Mouse (Mus musculus): Measurements from ENCODE around the gene Ccnq. TPM values are rescaled to one million over a fixed set of nuclear protein-coding genes. Genes with fewer than 3 reads are reported as not detected.

Ccnq gene
- 10 to 100 TPM; 18.0 to 18.4 TPM for total RNA-seq (2021)

DNA sequence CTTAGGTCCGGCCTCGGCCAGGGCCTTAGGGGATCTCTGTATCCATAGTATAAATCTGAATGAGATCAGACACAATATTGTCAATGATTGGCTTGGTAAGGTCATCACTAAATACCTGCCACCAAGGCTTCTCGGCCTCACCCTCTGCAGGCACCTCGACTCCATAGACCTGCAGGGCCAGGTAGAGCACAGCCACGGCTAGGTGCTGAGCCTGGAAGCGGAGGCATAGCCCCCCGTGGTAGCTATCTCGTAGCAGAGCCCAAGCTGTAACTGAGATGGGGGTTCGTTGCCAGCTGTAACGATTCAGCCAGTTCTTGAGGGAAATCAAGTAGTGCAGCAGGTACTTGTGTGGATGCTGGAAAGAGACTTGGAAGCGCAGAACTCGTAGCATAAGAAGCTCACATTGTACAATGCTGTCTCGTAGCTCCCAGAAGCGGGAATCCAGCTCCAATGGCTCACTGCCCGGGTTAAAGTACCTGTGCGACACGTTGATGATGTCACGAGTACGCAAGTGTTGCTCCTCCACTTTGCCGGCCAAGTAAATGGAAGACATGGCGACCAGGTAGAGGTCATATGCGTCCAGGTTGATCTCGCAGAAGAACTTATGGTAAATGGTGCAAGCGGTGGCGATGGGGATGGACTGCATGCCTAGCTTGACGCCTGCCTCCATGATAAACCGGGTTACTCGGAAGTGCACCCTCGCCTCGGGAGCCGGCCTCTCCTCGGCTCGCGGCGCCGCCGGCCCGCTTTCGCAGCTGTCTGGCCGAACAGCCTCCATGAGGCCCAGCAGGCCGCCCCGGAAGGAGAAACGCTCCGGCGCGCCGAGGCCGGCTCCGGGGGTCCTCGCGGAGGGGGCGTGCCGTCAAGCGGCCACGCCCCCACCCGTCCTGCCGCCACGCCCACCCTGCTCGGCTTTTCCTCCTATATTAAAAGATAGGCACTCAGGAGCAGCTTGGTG, at the start of gene Ccnq:
TSS of gene Ccnq (minus strand) at position 845 of the 958 bp plus-strand sequence.
- peak; percentile 79 to 83 for DNase-seq
- intact Hi-C loops (cut with DNase I): loop anchor here (2.0 to 5.0 kb wide), 2 partner anchors 54 to 76 kb away; partner anchors contain the start of genes Lyrm9 and Nlk

DNA sequence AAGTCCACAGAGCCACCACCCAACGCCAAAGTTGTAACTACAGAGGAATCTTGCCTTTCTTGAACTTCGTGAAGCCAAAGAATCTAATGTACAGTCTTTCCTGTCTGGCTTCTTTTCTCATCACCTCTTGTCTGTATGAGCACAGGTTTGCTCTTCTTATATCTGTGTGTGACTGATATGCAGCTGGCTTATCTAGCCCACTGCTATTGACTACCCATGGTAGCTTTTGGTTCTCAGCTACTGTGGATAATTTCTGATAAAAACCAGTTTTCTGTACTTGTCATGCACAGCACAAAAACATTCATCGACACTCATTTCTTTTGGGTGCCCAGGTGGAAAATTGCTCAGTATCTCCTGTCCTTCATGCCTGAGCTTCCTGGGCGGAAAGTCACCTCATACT, 49.6 kb upstream of the Ccnq start:
- intact Hi-C loops (cut with DNase I): no loop called here
- DNase-seq: no peak

DNA sequence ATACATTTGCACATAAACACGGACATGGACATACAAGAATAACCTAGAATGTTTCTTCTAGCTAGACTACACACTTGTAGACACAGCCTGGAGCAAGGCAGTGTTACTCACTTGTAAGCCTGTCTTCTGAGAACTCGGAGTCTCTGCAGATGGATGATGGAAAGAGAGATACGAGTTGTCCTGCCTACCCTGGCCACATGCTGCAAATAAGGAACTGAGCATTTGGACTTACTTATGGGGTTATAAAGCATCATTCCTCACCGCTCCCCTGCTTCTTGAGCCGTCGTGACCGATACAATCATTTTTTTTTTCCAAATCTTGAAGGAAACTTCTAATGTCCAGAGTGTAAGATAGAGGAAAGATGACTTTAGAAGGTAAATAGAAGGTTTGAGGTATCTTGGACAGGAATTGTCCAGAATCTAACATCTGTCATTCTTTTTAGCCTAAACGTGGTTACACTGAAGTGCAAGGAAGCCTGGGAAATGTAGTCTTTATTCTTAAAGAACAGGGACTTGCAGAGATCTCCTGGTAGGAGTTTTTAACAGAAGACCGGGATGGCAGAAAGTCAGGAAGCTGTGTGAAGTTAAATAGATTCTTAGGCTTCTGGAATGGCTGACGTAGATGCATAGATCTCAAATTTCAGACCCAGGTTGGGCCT, 44.7 kb upstream of the Ccnq start:
- intact Hi-C loops (cut with DNase I): no loop called here
- DNase-seq: no peak

DNA sequence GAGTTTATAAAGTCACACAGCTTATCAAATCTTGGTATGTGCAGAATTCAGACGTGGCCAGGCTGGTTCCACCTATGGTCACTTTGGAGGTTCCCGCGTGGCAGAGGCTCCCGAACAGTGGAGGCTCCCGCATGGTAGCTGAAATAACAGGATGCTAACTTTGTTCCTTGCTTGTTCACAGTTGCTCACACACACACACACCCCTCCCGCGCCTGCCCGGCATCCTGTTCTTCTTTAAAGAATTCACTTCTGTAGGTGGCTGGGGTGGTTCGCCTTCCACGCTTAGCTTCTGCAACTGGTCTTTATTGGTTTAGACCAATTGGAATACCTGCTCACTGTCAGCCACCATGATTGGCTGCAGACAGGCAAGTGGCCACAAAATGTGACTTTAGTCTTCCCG, 41.6 kb upstream of the Ccnq start:
- intact Hi-C loops (cut with DNase I): no loop called here
- no peak for DNase-seq

DNA sequence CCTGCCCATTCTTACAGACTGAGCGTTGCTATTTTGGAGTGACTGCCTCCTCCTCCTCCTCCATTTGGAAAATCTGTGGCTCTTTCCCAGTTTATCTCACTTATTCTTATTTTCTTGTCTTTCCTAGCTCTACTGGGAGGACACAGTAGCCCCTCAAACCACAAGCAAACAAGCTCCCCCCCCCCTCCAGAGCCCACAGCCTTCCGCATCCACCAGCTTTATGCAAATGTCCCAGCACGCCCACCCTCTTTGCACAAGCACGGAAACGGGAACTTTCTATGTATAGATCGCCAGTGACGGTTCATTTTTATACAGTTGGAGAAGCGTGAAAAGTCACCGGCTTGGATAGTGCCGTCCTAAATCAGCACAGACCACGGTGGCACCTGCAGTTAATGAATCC, 40.9 kb upstream of the Ccnq start:
- DNase-seq: no peak
- intact Hi-C loops (cut with DNase I): no loop called here

DNA sequence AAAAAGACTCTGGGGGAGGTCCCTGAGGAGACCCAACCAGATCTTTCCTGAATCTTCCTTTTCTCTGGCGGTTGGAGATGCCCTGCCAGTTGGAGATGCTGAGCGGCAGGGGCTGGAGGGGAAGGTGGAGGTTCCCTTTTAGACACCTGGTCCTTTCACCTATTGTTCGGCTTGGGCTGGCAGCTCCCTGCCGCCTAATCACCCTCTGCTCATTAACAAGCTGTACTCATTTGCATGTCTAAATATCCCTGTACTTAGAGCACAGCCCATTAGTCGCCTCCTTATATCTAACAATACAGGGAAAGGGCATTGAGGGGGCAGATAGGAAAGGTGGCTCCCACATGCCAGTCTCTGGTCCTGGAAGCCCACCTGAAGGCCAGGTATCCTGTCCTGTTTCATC, 40.5 kb upstream of the Ccnq start:
- DNase-seq: no peak
- intact Hi-C loops (cut with DNase I): no loop called here

DNA sequence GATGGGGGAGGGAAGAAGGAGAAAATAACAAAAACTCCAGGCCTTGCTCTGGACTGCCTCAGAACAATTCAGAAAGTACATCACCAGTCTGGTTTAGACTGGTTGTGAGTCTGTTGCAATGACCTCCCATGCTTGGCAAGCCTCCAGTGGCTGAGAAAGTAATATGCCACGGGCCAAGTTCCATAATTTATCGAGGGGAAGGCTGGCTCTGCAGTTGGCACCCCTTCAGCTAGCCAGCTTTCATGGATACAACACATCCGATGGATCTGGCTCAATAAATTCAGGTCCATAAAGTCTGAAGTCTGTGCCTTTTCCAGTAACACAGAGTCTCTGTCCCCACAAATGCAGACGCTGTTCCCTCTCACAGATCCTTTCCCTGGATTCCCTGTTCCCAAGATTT, 40.1 kb upstream of the Ccnq start:
- DNase-seq: peak; percentile 67 to 72
- intact Hi-C loops (cut with DNase I): no loop called here

DNA sequence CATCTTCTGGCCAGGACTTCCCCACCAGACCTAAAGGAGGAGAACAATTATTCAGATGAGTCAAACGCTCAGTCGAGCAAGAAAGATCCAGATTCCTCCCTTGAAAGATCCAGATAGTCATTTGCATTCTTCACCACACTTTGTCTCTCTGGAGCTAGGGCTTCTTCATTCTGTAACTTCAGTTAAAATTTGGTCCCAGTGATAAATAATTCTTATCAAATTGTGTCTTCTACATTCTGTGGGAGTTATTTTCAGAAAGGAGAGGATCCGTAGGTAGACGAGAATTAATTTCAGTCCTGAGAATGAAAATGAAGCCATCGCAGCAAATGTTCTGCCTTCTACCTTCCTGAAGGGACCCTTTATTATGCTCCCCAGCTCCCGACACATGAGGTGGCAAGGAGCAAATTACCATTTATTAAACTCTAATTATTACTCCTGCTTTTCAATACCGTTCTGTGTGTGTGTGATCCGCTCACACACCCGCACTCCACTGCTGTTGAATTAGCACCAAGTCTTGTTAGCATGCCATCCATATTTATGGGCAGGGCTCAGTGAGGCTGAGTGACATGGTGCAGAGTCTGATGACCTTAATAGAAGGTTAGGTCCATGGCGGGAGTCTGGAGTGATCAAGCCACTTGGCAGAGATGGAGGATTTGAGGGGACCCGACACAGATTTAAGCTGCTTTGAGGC, 38.0 kb upstream of the Ccnq start:
- intact Hi-C loops (cut with DNase I): no loop called here
- no peak for DNase-seq

DNA sequence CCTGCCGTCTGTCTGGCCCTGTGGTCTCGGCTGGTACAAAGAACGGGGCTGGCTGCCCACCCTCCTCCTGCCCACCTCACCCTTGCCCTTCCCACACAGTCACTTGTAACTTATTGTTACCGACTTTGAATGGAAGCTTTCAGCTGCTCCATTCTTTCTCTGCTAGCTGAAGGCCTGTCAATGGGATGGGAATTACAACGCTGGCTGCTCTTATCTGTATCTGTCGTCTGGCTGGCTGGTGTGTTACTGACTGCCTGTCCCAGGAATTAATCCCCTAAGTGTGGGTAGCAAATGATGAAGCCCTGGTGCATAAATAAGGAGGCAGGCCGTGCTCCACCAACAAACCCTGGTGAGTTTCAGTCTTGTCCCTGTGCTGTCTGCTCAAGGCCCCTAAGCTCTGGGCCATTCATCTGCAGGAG, 34.5 kb upstream of the Ccnq start:
- intact Hi-C loops (cut with DNase I): no loop called here
- DNase-seq: no peak

DNA sequence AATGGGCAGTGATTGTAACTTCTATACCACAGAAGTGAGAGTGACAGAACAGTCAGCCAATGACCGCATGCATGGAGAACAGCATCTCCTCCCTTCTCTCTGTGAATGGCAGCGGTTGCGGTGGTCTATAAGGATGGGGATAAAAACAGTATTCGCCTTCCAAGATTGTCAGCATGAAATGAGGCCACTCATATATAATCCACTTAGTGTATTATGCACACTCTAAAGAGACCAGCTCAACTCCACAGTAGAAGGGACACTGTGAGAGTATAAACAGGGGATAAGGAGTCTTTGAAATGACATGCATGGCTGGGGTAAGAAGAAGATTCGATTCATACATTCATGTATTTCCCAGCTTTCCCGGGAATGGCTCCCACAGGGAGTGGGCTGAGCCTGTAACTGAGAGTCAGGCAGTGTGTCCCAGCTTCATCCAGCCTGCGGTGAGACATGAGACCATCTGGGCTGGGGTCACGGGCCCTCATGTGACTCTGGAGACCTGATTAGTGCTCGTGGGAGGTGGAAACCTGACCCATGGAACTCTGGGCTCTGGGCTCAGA, 31.3 kb upstream of the Ccnq start:
- intact Hi-C loops (cut with DNase I): no loop called here
- no peak for DNase-seq

DNA sequence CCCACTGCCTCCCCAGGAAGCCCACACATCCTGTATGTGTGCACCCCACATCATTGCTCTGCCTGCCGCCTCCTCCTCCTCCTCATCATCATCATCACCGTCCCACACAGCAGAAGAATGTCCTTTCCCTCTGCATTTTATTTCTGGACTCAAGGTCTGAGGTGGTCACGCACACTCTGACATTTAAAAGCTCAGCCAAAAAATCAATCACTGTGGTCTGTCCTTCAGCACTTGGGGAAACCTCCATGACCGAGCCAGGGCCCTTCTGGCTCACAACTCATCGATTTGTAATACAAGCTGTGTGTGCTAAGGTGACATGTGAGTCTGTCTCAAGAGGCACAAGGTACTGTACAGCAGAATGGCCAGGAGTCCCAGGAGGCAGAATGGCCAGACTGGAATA, 30.8 kb upstream of the Ccnq start:
- intact Hi-C loops (cut with DNase I): no loop called here
- DNase-seq: no peak

DNA sequence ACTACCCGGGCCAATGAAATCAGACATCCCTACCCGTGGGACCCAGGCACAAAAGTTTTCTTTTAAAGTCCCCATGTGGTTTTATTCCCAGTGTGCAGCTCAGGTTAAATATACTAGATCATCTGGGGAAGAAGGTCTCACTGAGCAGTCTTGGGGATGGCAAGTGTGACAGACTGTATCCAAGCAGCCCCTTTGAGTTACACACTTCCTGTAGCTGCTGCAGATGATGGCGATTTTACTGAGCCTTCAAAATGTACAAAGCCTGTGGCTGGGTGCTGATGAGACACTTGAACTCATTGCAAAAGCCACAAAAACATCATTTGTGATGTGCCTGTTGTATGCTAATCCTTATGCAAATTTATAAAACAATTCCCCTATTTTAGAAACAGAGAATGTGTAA, 29.0 kb upstream of the Ccnq start:
- no peak for DNase-seq
- intact Hi-C loops (cut with DNase I): no loop called here

DNA sequence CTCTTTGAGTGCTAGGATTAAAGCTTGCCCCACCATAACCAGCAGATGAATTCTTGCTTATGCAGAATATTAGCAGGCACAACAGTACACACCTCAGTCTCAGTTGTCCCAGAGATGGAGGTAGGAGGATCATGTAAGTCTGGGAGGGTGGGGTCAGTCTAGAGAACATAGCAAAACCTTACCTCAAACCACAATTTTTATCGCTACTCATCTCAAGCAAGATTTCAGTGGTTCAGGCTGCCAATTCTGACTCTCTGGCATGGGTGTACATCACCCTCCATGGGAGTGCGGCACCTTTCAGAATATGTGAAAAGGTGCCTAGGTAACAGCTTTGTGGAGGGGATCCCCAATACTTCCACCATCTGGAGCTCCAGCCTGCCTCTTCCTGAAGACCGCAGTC, 28.5 kb upstream of the Ccnq start:
- DNase-seq: no peak
- intact Hi-C loops (cut with DNase I): no loop called here

DNA sequence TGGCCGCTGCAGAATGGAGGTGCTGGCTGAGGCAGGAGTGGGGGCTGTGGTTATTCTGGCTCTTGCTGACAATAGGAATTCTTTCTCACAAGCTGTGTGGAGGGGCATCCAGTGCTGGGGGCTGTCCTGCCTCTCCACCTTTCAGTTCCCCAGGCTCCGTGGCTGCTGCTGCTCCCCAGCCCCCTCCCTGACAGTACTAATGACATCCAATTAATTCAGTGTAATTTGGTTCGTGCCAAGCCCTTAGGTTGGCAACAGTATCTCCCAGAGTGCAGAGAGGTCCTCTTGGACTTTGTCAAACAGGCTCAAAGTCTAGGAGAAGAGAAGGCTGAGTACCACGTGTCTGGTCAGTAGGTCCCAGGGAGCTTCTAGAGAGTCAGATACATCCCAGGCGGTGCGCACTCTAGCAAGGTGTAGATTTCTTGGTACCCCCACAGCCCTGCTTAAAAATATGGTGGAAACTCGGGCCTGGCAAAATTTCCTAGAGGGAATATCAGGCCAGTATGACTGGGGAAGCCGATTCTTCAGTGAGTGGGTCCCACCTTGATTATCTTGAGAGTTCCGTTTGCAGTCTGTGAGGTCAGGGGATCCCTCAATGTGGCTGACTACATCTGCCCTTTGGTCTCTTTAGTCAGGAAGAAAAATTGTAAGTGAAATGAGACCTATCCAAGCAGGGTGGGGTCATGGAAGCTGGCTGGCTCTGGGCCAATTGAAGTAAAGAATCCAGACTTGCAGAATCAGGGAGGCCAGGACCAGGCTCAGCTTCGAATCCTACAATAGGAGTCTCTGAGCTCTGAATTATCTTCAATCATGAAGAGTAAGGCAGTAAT, 26.5 kb upstream of the Ccnq start:
- intact Hi-C loops (cut with DNase I): no loop called here

DNA sequence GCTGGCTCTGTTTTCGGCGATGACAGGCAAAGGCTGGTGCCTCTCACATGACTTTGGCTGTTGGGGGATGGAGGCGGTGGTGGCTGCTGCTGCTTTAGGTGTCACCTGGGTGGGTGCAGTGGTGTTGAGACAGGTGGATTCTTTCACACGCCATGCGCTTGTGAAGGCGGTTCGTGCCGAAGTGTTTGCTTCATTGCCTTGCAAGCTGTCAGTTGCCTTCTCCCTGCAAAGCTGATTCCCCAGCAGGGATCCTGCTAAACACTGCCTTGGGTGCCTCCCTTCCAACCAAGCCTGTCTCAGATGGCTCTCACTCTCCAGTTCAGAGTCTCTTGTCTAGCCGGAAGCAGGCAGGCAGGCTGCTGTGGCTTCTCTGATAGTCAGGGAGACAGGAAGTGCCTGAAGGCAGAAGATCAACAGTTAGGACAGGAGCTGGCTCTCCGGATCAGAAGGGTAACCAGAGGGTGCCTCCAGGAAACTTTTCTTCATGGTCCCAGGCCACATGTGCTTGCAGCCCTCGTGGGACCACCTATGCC, 20.3 kb upstream of the Ccnq start:
- peak in 1 of 2 experiments; percentile 20 for DNase-seq
- intact Hi-C loops (cut with DNase I): no loop called here

More for the DNA sequence above, 26.5 kb upstream of the Ccnq start:
- no peak for DNase-seq

DNA sequence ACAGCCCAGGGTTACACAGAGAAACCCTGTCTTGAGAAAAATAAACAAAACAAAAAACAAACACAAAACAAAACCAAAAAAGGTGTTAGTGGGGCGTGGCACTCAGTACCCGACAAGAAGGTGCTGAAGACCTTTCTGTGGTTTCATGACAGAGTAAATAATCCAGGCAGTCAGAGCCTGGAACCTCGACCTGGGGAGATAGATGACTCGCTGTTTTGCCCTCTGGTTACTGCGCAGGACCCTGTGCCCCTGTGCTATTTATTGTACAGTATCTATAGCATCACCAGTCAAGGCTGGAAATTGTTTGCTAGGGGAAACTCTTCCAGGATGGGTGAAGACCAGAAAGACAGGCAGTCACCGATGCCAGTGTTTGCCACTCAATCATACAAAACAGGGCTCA, 18.9 kb upstream of the Ccnq start:
- intact Hi-C loops (cut with DNase I): no loop called here
- DNase-seq: no peak

DNA sequence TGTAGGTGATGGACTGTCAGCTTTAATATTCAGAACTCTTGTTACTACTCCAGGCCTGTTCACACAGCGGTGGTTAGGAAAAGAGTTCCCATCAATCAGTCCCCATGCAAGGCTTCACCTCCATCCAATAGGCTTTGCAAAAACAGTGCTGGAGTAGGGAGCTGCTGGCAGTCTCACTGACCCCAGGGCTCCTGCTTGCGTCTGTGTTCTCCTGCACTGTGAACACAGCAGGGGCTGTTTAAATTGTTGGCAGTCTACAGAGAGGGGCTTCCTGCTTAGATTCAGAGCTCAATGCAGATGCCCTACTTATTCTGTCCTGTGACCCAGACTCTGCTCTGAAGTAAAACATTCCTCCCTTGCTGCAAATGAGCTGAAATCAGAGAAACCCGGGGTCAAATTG, 17.2 kb upstream of the Ccnq start:
- DNase-seq: no peak
- intact Hi-C loops (cut with DNase I): loop anchor here (10.0 kb wide), 1 partner anchor 1376 kb away; the partner anchor contains the start of gene Tefm

DNA sequence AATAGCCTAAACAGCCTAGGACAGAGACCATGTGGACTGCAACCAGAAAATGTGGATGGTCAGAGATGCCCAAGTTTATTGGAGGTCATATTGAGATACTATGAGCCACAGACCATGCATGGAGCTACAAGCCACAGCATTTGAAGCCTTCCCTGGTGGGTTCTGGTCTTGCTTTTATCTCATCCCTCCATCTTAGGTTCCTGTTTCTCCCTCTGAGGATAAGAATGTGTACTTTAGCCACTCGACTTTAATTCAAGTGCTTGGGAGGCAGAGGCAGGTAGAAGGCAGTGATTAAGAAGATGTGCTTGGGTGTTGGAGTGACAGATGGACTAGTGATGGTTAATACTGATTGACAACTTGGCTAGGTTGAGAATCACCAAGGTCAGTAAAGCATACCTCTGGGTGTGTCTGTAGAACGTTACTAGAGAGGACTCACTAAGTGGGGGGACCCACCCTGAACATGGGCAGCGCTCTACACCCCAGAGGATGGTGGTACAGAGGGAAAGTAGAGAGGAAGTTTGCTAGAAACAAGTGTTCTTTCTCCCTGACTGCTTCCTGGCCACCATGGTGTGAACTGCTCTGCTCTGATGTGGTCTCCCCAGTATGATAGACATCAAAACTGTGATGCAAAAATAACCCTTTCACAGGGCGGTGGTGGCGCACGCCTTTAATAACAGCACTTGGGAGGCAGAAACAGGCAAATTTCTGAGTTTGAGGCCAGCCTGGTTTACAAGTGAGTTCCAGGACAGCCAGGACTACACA, 14.7 kb upstream of the Ccnq start:
- DNase-seq: no peak
- intact Hi-C loops (cut with DNase I): loop anchor here (10.0 kb wide), 1 partner anchor 1379 kb away; the partner anchor contains the start of gene Tefm

DNA sequence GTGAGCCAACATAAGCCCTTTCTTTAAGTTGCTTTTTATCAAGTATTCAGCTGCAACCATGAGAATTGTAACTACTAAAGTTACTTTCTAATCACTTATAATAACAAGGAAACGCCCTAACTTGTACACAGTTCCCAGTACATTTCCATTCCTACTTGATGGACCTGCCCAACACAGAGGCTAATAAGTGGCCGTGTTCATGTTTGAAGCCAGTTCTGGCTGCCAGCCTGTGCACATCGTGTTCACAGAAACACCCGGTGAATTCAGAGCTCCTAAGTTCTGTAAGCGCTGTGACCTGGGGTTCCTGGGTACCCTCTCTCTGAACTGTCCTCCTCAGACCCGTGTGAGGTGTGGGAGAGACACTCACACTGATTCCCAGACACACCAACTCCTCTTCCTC, 13.3 kb upstream of the Ccnq start:
- DNase-seq: peak in 1 of 2 experiments; percentile 10

More for the DNA sequence above, 13.3 kb upstream of the Ccnq start:
- intact Hi-C loops (cut with DNase I): loop anchor here (10.0 kb wide), 1 partner anchor 1380 kb away; the partner anchor contains the start of gene Tefm

All from heart, postnatal 10 days (tissue).